Mouse (Mus musculus) hindbrain, embryonic 10.5 days (tissue): Measurements from ENCODE around the gene Prkch. TPM values are rescaled to one million over a fixed set of nuclear protein-coding genes. Genes with fewer than 3 reads are reported as not detected.
"Not testable (repeated sequence)": the region's sequence is repeated elsewhere in the genome, so short reads cannot be mapped to it uniquely, and the experiment has no call there.

Experiments used
- DNase-seq: peaks from one replicate; pipeline ENCODE4 v3.0.0-alpha.2; 2017; ENCODE audit warnings: low spot score
- H3K27ac ChIP-seq: fragments of 300-500 bp; sonication (generic); 2 replicates; pipeline ENCODE4 v1.5.1; 2016; ENCODE audit warnings: mild to moderate bottlenecking, moderate library complexity
- H3K27me3 ChIP-seq: fragments of 300-500 bp; sonication (generic); 2 replicates; pipeline ENCODE4 v1.6.1; 2016; ENCODE audit warnings: mild to moderate bottlenecking; ENCODE audit not compliant: poor library complexity, insufficient read depth, severe bottlenecking
- H3K36me3 ChIP-seq: fragments of 300-500 bp; sonication (generic); 2 replicates; pipeline ENCODE4 v1.6.1; 2016; ENCODE audit warnings: mild to moderate bottlenecking, moderate library complexity
- H3K4me1 ChIP-seq: fragments of 300-500 bp; sonication (generic); replicated peaks from 2 replicates; pipeline ENCODE4 v1.6.1; 2016; ENCODE audit warnings: mild to moderate bottlenecking
- H3K4me3 ChIP-seq: fragments of 300-500 bp; sonication (generic); 2 replicates; pipeline ENCODE4 v1.5.1; 2016; ENCODE audit warnings: mild to moderate bottlenecking, moderate library complexity
- H3K9me3 ChIP-seq: fragments of 300-500 bp; sonication (generic); 2 replicates; pipeline ENCODE4 v1.6.1; 2016; ENCODE audit warnings: mild to moderate bottlenecking, moderate library complexity
- WGBS: fragments of 180-500 bp; shearing (Covaris S2); methylation state at CpG from one replicate; pipeline ENCODE4 v1.1.7; 2016; 5-methylcytosine and 5-hydroxymethylcytosine counted together
- polyA plus RNA-seq: library from polyadenylated mRNA; unstranded; fragments of >200 nt; fragmentation: Nextera tagmentation; extraction: Ambion mirVana; gene quantifications from 2 replicates; pipeline ENCODE4 v1.2.1, GENCODE M21; 2016

Prkch gene
- polyA plus RNA-seq, result 5.7 and 7.9 TPM in 2 replicates

GRCm38 (mm10) chr12:73584610-73585240 lies at the start of gene Prkch:
Prkch (plus strand) TSS chr12:73584796.
- Histone ChIP-seq H3K27ac (peak within 1 kb of the TSS; percentile 89), H3K27me3 (peaks cover 65% of the 10 kb centered on the region)
- WGBS, result under 1% methylated on average over 61 of the region's 61 CpGs

GRCm38 (mm10) chr12:73537499-73538138 lies 47.0 kb upstream of the Prkch start:
- peaks cover 24% of the 10 kb centered on the region for H3K27me3 ChIP-seq
- H3K4me1 ChIP-seq, result peaks cover 17% of the 10 kb centered on the region
- DNase-seq, result peak; percentile 48
- 0 out of 2 replicates have a peak overlapping the region, but pooled peaks have one; percentile 45 for H3K27ac ChIP-seq
- 28% methylated on average over 17 of the region's 17 CpGs for WGBS
- peak overlapping the region; percentile 20 for H3K4me3 ChIP-seq
- no peaks in the 10 kb centered on the region for H3K36me3 ChIP-seq
- no peaks in the 10 kb centered on the region for H3K9me3 ChIP-seq

More at GRCm38 (mm10) chr12:73584610-73585240, at the start of gene Prkch:
- Histone ChIP-seq H3K36me3 (no peaks in the 10 kb centered on the region), H3K9me3 (no peaks in the 10 kb centered on the region), H3K4me3 (peak within 1 kb of the TSS; percentile 80), H3K4me1 (peaks cover 24% of the 10 kb centered on the region)
- peak; percentile 87 for DNase-seq

GRCm38 (mm10) chr12:73538139-73538508 lies 46.5 kb upstream of the Prkch start:
- H3K9me3 ChIP-seq, H3K27ac ChIP-seq, DNase-seq, H3K36me3 ChIP-seq: not testable (repeated sequence)
- 62% methylated on average over 3 of the region's 3 CpGs for WGBS
- Histone ChIP-seq H3K4me1 (peaks cover 17% of the 10 kb centered on the region), H3K4me3 (peak overlapping the region; percentile 20; the same call in 1 of the 2 replicates), H3K27me3 (peaks cover 29% of the 10 kb centered on the region)

- DNase-seq, result no peak
- Histone ChIP-seq H3K4me3 (0 out of 2 replicates have a peak overlapping the region, but pooled peaks have one; percentile 18), H3K27me3 (peaks cover 39% of the 10 kb centered on the region)
Measured at GRCm38 (mm10) chr12:73539151-73539550, 45.4 kb upstream of the Prkch start.

GRCm38 (mm10) chr12:73540402-73540801 lies 44.2 kb upstream of the Prkch start:
- 84% methylated on average over 2 of the region's 2 CpGs for WGBS
- Histone ChIP-seq H3K36me3 (no peaks in the 10 kb centered on the region), H3K4me1 (peaks cover 24% of the 10 kb centered on the region), H3K9me3 (no peaks in the 10 kb centered on the region), H3K27me3 (peaks cover 52% of the 10 kb centered on the region), H3K4me3 (no peak overlapping the region), H3K27ac (no peak overlapping the region)
- no peak for DNase-seq

More at GRCm38 (mm10) chr12:73539151-73539550, 45.4 kb upstream of the Prkch start:
- H3K27ac ChIP-seq, result no peak overlapping the region
- H3K4me1 ChIP-seq, result peaks cover 17% of the 10 kb centered on the region
- H3K9me3 ChIP-seq, result no peaks in the 10 kb centered on the region
- 37% methylated on average over 2 of the region's 2 CpGs for WGBS
- no peaks in the 10 kb centered on the region for H3K36me3 ChIP-seq

GRCm38 (mm10) chr12:73543191-73543590 lies 41.4 kb upstream of the Prkch start:
- H3K4me3 ChIP-seq, result no peak overlapping the region
- DNase-seq, result no peak
- WGBS, result 87% methylated on average over 5 of the region's 5 CpGs
- no peak overlapping the region for H3K27ac ChIP-seq
- no peaks in the 10 kb centered on the region for H3K9me3 ChIP-seq
- peaks cover 80% of the 10 kb centered on the region for H3K27me3 ChIP-seq
- peaks cover 28% of the 10 kb centered on the region for H3K4me1 ChIP-seq
- H3K36me3 ChIP-seq, result no peaks in the 10 kb centered on the region

GRCm38 (mm10) chr12:73544736-73545671 lies 39.6 kb upstream of the Prkch start:
- H3K9me3 ChIP-seq, result no peaks in the 10 kb centered on the region
- no peaks in the 10 kb centered on the region for H3K36me3 ChIP-seq
- 15% methylated on average over 48 of the region's 48 CpGs for whole genome bisulfite sequencing
- H3K27ac ChIP-seq, result peak overlapping the region; percentile 75
- DNase-seq, result no peak
- H3K27me3 ChIP-seq, result peaks cover 90% of the 10 kb centered on the region
- H3K4me1 ChIP-seq, result peaks cover 34% of the 10 kb centered on the region
- H3K4me3 ChIP-seq, result peak overlapping the region; percentile 56

GRCm38 (mm10) chr12:73545672-73546085 lies 38.9 kb upstream of the Prkch start:
- no peaks in the 10 kb centered on the region for H3K9me3 ChIP-seq
- H3K4me3 ChIP-seq, result peak overlapping the region; percentile 56
- H3K27ac ChIP-seq, result peak overlapping the region; percentile 75
- H3K4me1 ChIP-seq, result peaks cover 34% of the 10 kb centered on the region
- peak; percentile 67 for DNase-seq
- H3K36me3 ChIP-seq, result no peaks in the 10 kb centered on the region
- peaks cover 95% of the 10 kb centered on the region for H3K27me3 ChIP-seq
- 2% methylated on average over 55 of the region's 55 CpGs for WGBS

- WGBS, result 2% methylated on average over 60 of the region's 61 CpGs
- Histone ChIP-seq H3K36me3 (no peaks in the 10 kb centered on the region), H3K4me3 (peak within 1 kb of the TSS; percentile 56), H3K9me3 (no peaks in the 10 kb centered on the region), H3K27ac (peak within 1 kb of the TSS; percentile 75), H3K4me1 (peaks cover 34% of the 10 kb centered on the region), H3K27me3 (peaks cover 97% of the 10 kb centered on the region)
- DNase-seq, result no peak
Measured at GRCm38 (mm10) chr12:73546086-73546711, 38.4 kb upstream of the Prkch start, which contains the start of gene Tmem30b. Tmem30b (minus strand) TSS chr12:73546392.

- 31% methylated on average over 10 of the region's 10 CpGs for WGBS
- Histone ChIP-seq H3K27ac (no peak overlapping the region), H3K4me1 (peaks cover 29% of the 10 kb centered on the region), H3K27me3 (peaks cover 87% of the 10 kb centered on the region), H3K9me3 (no peaks in the 10 kb centered on the region), H3K4me3 (no peak overlapping the region), H3K36me3 (no peaks in the 10 kb centered on the region)
- DNase-seq, result peak; percentile 19
Measured at GRCm38 (mm10) chr12:73547646-73548045, 37.0 kb upstream of the Prkch start.

- Histone ChIP-seq H3K36me3 (no peaks in the 10 kb centered on the region), H3K27me3 (peaks cover 82% of the 10 kb centered on the region), H3K4me3 (no peak overlapping the region), H3K27ac (no peak overlapping the region), H3K9me3 (no peaks in the 10 kb centered on the region), H3K4me1 (peaks cover 29% of the 10 kb centered on the region)
- 79% methylated on average over 8 of the region's 8 CpGs for WGBS
- DNase-seq, result no peak
Measured at GRCm38 (mm10) chr12:73548259-73548658, 36.3 kb upstream of the Prkch start.

GRCm38 (mm10) chr12:73554155-73554554 lies 30.4 kb upstream of the Prkch start:
- H3K9me3 ChIP-seq, result no peaks in the 10 kb centered on the region
- 0 out of 2 replicates have a peak, but pooled peaks cover 4% of the 10 kb centered on the region for H3K4me1 ChIP-seq
- peaks cover 23% of the 10 kb centered on the region for H3K27me3 ChIP-seq
- DNase-seq, result peak; percentile 64
- no peaks in the 10 kb centered on the region for H3K36me3 ChIP-seq
- no peak overlapping the region for H3K27ac ChIP-seq
- WGBS, result 6% methylated on average over 5 of the region's 5 CpGs
- H3K4me3 ChIP-seq, result no peak overlapping the region
